Mouse (Mus musculus) ES-E14 (cell line): ENCODE data around the gene Treh. TPM values are rescaled to one million over a fixed set of nuclear protein-coding genes. Genes with fewer than 3 reads are reported as not detected.

Experiments
- DNase-seq: peaks from one replicate; pipeline ENCODE4 v3.0.0-alpha.2; 2013; ENCODE audit warnings: low read depth, low spot score
- H3K27ac ChIP-seq: 2 replicates; pipeline ENCODE4 v1.5.1; 2012; ENCODE audit warnings: low read depth, mild to moderate bottlenecking, low read length, moderate library complexity, mixed read lengths; ENCODE audit not compliant: poor library complexity, insufficient read depth, severe bottlenecking
- H3K36me3 ChIP-seq: 2 replicates; pipeline ENCODE4 v1.6.1; 2012; ENCODE audit warnings: mild to moderate bottlenecking, low read length, moderate library complexity, mixed read lengths; ENCODE audit not compliant: control insufficient read depth, poor library complexity, insufficient read depth, severe bottlenecking
- H3K4me1 ChIP-seq, 2 experiments: fragments of 150-350 bp in 1 of 2; sonication (generic) in 1 of 2; 2 replicates each; pipeline ENCODE4 v1.6.1; 2012; ENCODE audit warnings: low read length in 2 of 2, mild to moderate bottlenecking in 1 of 2, mixed read lengths in 1 of 2; ENCODE audit not compliant: control insufficient read depth in 2 of 2, insufficient read depth in 2 of 2, poor library complexity in 1 of 2
- H3K4me3 ChIP-seq, 2 experiments: fragments of 150-350 bp in 1 of 2; sonication (generic) in 1 of 2; 2 replicates each; pipeline ENCODE4 v1.5.1; 2012; ENCODE audit warnings: low read length in 2 of 2, low read depth in 1 of 2, mild to moderate bottlenecking in 1 of 2, mixed read lengths in 1 of 2; ENCODE audit not compliant: insufficient read depth in 1 of 2, poor library complexity in 1 of 2, severe bottlenecking in 1 of 2
- H3K9ac ChIP-seq: 2 replicates; pipeline ENCODE4 v1.6.1; 2012; ENCODE audit warnings: low read depth, mild to moderate bottlenecking, low read length, mixed read lengths; ENCODE audit not compliant: poor library complexity, insufficient read depth, severe bottlenecking
- H3K9me3 ChIP-seq: fragments of 150-350 bp; sonication (generic); 2 replicates; pipeline ENCODE4 v1.6.1; 2012; ENCODE audit warnings: low read depth, mild to moderate bottlenecking, low read length; ENCODE audit not compliant: control insufficient read depth, insufficient read depth
- CHD2 ChIP-seq: IDR thresholded peaks from 2 replicates; pipeline ENCODE4 v1.6.1; 2014; ENCODE audit warnings: mild to moderate bottlenecking, low read depth, low read length, inconsistent platforms
- HCFC1 ChIP-seq: IDR thresholded peaks from 2 replicates; pipeline ENCODE4 v1.6.1; 2012; ENCODE audit warnings: low read length, inconsistent platforms, borderline replicate concordance; ENCODE audit not compliant: insufficient read depth
- MAFK ChIP-seq: IDR thresholded peaks from 2 replicates; pipeline ENCODE4 v1.6.1; 2014; ENCODE audit warnings: mild to moderate bottlenecking, low read depth, low read length, inconsistent platforms; ENCODE audit not compliant: insufficient read depth
- ZC3H11A ChIP-seq: IDR thresholded peaks from 2 replicates; pipeline ENCODE4 v1.6.1; 2012; ENCODE audit warnings: low read depth, mild to moderate bottlenecking, inconsistent platforms, low read length, borderline replicate concordance
- ZNF384 ChIP-seq: IDR thresholded peaks from 2 replicates; pipeline ENCODE4 v1.6.1; 2012; ENCODE audit warnings: low read depth, low read length, inconsistent platforms
- in situ Hi-C, 2 experiments: fragments of 600-800 bp; cut with MboI; formaldehyde crosslinking; loops; one replicate each; pipeline ENCODE4 v1.15.1; 2025; ENCODE audit warnings: low sequenced_read_pairs in 2 of 2, inconsistent platforms in 1 of 2; ENCODE audit not compliant: unreplicated experiment in 2 of 2
- total RNA-seq: library from RNA; depleted of rRNA; stranded (reverse); fragments of 300-350 nt; gene quantifications from 2 replicates; pipeline ENCODE4 v1.2.3, GENCODE M21; 2012

Gene Treh
- total RNA-seq, 1 experiment: not detected

DNA sequence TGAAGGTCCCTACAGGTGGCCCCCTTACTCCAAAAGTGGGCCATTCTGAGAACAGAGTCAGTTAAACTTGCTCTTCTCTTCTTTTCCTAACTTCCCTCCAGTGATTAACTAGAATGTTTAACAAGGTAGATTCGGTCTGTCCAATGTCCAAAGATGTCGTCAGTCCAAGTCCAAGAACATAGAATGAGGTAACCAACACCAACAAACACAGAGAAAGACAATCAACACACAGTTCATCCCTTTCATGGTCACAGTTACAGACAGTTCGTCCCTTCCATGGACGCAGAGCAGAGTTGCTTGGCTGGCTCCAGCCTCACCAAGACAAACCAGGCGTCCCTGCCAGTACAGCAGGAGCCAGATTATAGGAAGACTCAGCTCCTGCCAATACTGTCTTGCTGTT lies 1.6 kb upstream of the Treh start:
- Histone ChIP-seq H3K4me1 (no peaks in the 10 kb centered on the region), H3K9me3 (no peaks in the 10 kb centered on the region), H3K27ac (no peak overlapping the region), H3K4me3 (no peak overlapping the region), H3K36me3 (no peaks in the 10 kb centered on the region), H3K9ac (no peak overlapping the region)
- no peak for DNase-seq
- TF ChIP-seq CHD2 (no peak), ZNF384 (no peak), HCFC1 (no peak), ZC3H11A (no peak), MAFK (no peak)
- in situ Hi-C loops: no loop called here

- in situ Hi-C loops: no loop called here
- no peaks in the 10 kb centered on the region for H3K9me3 ChIP-seq
Observed at GRCm38 (mm10) chr9:44672291-44672865, 655 bp upstream of the Treh start.

GRCm38 (mm10) chr9:44678288-44678871 lies 5.3 kb downstream of the Treh start:
- Histone ChIP-seq H3K4me1 (no peaks in the 10 kb centered on the region), H3K36me3 (no peaks in the 10 kb centered on the region), H3K27ac (no peak overlapping the region), H3K4me3 (no peak overlapping the region), H3K9me3 (no peaks in the 10 kb centered on the region), H3K9ac (no peak overlapping the region)
- DNase-seq: no peak
- no peak for TF ChIP-seq HCFC1
- TF ChIP-seq CHD2: no peak
- no peak for TF ChIP-seq ZC3H11A
- no peak for TF ChIP-seq MAFK
- TF ChIP-seq ZNF384: no peak
- in situ Hi-C loops: no loop called here

More at GRCm38 (mm10) chr9:44672291-44672865, 655 bp upstream of the Treh start:
- Histone ChIP-seq H3K4me1 (no peaks in the 10 kb centered on the region), H3K9ac (no peak overlapping the region), H3K27ac (no peak overlapping the region), H3K4me3 (no peak overlapping the region), H3K36me3 (no peaks in the 10 kb centered on the region)
- TF ChIP-seq MAFK: no peak
- no peak for TF ChIP-seq ZNF384
- DNase-seq: no peak

GRCm38 (mm10) chr9:44679565-44679964 lies 6.5 kb downstream of the Treh start:
- TF ChIP-seq HCFC1: no peak
- TF ChIP-seq CHD2: no peak
- no peak for TF ChIP-seq MAFK
- no peak for TF ChIP-seq ZNF384
- no peak for TF ChIP-seq ZC3H11A
- no peak overlapping the region for H3K4me3 ChIP-seq
- DNase-seq: no peak
- in situ Hi-C loops: no loop called here
- H3K27ac ChIP-seq: no peak overlapping the region
- H3K9ac ChIP-seq: no peak overlapping the region
- no peaks in the 10 kb centered on the region for H3K36me3 ChIP-seq
- H3K4me1 ChIP-seq: no peaks in the 10 kb centered on the region
- no peaks in the 10 kb centered on the region for H3K9me3 ChIP-seq

GRCm38 (mm10) chr9:44683046-44683445 lies 10.0 kb downstream of the Treh start:
- H3K9me3 ChIP-seq: no peaks in the 10 kb centered on the region
- H3K36me3 ChIP-seq: no peaks in the 10 kb centered on the region; the same call in 1 of the 2 replicates
- DNase-seq: no peak
- no peak overlapping the region for H3K27ac ChIP-seq
- H3K9ac ChIP-seq: no peak overlapping the region
- TF ChIP-seq ZNF384 (no peak), MAFK (no peak), HCFC1 (no peak), CHD2 (no peak), ZC3H11A (no peak)
- H3K4me3 ChIP-seq: no peak overlapping the region
- H3K4me1 ChIP-seq: 0 out of 4 replicates have a peak, but pooled peaks cover 0 to 3% of the 10 kb centered on the region in 2 experiments
- in situ Hi-C loops: no loop called here
